Mouse (Mus musculus) C2C12 (cell line): Measurements from ENCODE around the gene Abca7. TPM values are rescaled to one million over a fixed set of nuclear protein-coding genes. Genes with fewer than 3 reads are reported as not detected.

Experiments
- H3K27me3 ChIP-seq: one replicate; pipeline ENCODE4 v1.6.1; 2011; ENCODE audit not compliant: control insufficient read depth, insufficient read depth, insufficient read length
- H3K36me3 ChIP-seq: one replicate; pipeline ENCODE4 v1.6.1; 2011; ENCODE audit not compliant: control insufficient read depth, insufficient read depth
- H3K4me3 ChIP-seq: one replicate; pipeline ENCODE4 v1.5.1; 2011; ENCODE audit warnings: mild to moderate bottlenecking, control low read depth; ENCODE audit not compliant: poor library complexity, insufficient read depth, severe bottlenecking
- H3K79me2 ChIP-seq: one replicate; pipeline ENCODE4 v1.6.1; 2011; ENCODE audit not compliant: control insufficient read depth, insufficient read depth
- H3K79me3 ChIP-seq: one replicate; pipeline ENCODE4 v1.6.1; 2011; ENCODE audit warnings: low read depth, control low read depth
- H3ac ChIP-seq: one replicate; pipeline ENCODE3; 2011; ENCODE audit warnings: low read depth; ENCODE audit not compliant: control insufficient read depth, insufficient read length
- CEBPB ChIP-seq: IDR thresholded peaks from one replicate; pipeline ENCODE4 v1.6.1; 2011; ENCODE audit warnings: low read depth, mild to moderate bottlenecking, control low read depth, moderate library complexity
- CTCF ChIP-seq: IDR thresholded peaks from one replicate; pipeline ENCODE4 v1.5.1; 2011; ENCODE audit not compliant: control insufficient read depth, insufficient read depth, insufficient read length
- FOSL1 ChIP-seq: IDR thresholded peaks from one replicate; pipeline ENCODE4 v1.8.0; 2011; ENCODE audit warnings: mild to moderate bottlenecking, low read length; ENCODE audit not compliant: poor library complexity, insufficient read depth, severe bottlenecking
- MAX ChIP-seq: IDR thresholded peaks from one replicate; pipeline ENCODE4 v1.6.1; 2011; ENCODE audit warnings: mild to moderate bottlenecking, control low read depth
- MYOD1 ChIP-seq: IDR thresholded peaks from one replicate; pipeline ENCODE4 v1.6.1; 2011; ENCODE audit warnings: low read depth; ENCODE audit not compliant: control insufficient read depth, insufficient read length
- MYOG ChIP-seq: IDR thresholded peaks from one replicate; pipeline ENCODE4 v1.6.1; 2011; ENCODE audit not compliant: control insufficient read depth, insufficient read length; ENCODE audit errors: extremely low read depth
- USF1 ChIP-seq: IDR thresholded peaks from one replicate; pipeline ENCODE4 v1.6.1; 2011; ENCODE audit warnings: low read depth, mild to moderate bottlenecking, control low read depth, moderate library complexity
- polyA plus RNA-seq: library from polyadenylated mRNA; unstranded; fragments of >200 nt; fragmentation: generic; extraction: Trizol; gene quantifications from one replicate; pipeline ENCODE4 v1.2.1, GENCODE M21; 2012; ENCODE audit warnings: missing spikeins

Gene Abca7
- polyA plus RNA-seq, 1 experiment, result 10.7 TPM

GRCm38 (mm10) chr10:79976722-79977107, 19.6 kb upstream of the Abca7 start:
- no peak overlapping the region for H3ac ChIP-seq
- peaks cover 42% of the 10 kb centered on the region for H3K36me3 ChIP-seq
- peaks cover 18% of the 10 kb centered on the region for H3K79me3 ChIP-seq
- no peak overlapping the region for H3K4me3 ChIP-seq
- TF ChIP-seq MYOG, result no peak
- TF ChIP-seq MAX, result no peak
- TF ChIP-seq CEBPB, result no peak
- TF ChIP-seq MYOD1, result no peak
- no peak for TF ChIP-seq USF1
- TF ChIP-seq FOSL1, result no peak
- TF ChIP-seq CTCF, result no peak
- H3K79me2 ChIP-seq, result peaks cover 29% of the 10 kb centered on the region
- no peaks in the 10 kb centered on the region for H3K27me3 ChIP-seq

- H3K27me3 ChIP-seq, result no peaks in the 10 kb centered on the region
- peaks cover 23% of the 10 kb centered on the region for H3K79me3 ChIP-seq
- no peak for TF ChIP-seq FOSL1
- no peak for TF ChIP-seq CTCF
- TF ChIP-seq MAX, result no peak
- no peak for TF ChIP-seq MYOG
- no peak for TF ChIP-seq CEBPB
- no peak for TF ChIP-seq USF1
- TF ChIP-seq MYOD1, result no peak
- peaks cover 42% of the 10 kb centered on the region for H3K36me3 ChIP-seq
- H3K4me3 ChIP-seq, result no peak overlapping the region
- H3K79me2 ChIP-seq, result peaks cover 35% of the 10 kb centered on the region
- H3ac ChIP-seq, result no peak overlapping the region
Measured at GRCm38 (mm10) chr10:79977324-79977723, 19.0 kb upstream of the Abca7 start.

DNA sequence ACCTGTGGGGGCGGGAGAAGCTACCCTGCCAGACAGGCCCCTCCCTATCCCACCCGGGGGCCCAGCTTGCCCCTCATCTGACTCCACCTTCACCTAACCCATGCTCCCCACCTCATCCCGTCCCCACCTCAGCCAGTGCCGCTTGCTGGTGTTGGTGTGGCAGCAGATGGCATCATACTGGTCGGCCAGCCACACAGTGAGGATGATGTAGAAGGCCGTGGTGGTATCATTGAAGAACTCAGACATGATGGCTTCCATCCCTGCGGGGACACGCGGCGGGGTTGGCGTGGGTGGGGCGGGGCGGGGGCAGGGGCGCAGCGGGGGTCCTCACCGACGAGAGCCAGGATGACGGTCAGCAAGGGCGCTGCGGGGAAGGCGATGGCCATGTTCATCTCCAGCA, 18.2 kb upstream of the Abca7 start:
- TF ChIP-seq CEBPB (no peak), MYOG (no peak), FOSL1 (no peak), USF1 (no peak), MYOD1 (no peak), CTCF (no peak), MAX (no peak)

DNA sequence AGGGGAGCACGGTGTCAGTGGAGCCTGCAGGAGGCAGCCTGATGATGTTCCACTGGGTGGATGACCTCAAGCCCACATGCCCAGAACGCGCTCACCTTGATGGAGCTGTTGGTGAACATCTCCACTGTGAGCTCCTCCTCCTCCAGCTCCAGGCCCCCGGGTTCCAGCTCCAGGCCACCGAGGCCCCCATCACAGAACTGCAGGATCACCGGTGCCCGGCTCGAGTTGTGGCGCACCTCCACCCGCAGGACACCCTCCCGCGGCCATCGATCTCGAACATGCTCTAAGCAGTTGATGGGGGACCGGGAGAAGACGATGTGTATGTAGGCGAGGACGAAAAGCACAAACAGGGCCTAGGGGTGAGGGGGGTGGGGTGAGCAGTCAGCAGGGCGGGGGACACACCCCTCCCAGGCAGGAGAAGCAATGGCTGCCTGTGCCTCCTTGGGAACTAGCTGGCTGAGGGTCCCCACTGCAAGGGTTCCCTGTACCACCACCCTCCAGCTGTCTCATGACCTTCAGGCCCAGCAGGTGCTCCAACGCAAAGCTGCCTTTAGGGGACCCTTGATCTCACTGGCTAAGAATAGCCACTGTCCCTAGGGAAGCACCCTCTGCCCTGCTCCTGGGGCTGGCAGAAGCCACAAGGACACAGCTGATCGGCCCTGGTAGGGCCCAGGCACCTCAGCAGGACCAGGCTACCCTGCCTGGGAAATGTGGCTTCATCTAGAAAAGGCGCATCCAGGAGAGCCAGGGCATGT, 16.7 kb upstream of the Abca7 start:
- H3K27me3 ChIP-seq, result no peaks in the 10 kb centered on the region
- H3K36me3 ChIP-seq, result peaks cover 42% of the 10 kb centered on the region

More for the DNA sequence above, 18.2 kb upstream of the Abca7 start:
- Histone ChIP-seq H3K36me3 (peaks cover 42% of the 10 kb centered on the region), H3K27me3 (no peaks in the 10 kb centered on the region), H3K79me3 (peaks cover 30% of the 10 kb centered on the region), H3ac (no peak overlapping the region), H3K79me2 (peaks cover 43% of the 10 kb centered on the region), H3K4me3 (no peak overlapping the region)

GRCm38 (mm10) chr10:79983205-79983604, 13.1 kb upstream of the Abca7 start:
- Histone ChIP-seq H3K79me3 (peaks cover 38% of the 10 kb centered on the region), H3K27me3 (no peaks in the 10 kb centered on the region)
- no peak for TF ChIP-seq CTCF
- no peak for TF ChIP-seq CEBPB
- TF ChIP-seq FOSL1, result no peak
- TF ChIP-seq MAX, result no peak
- TF ChIP-seq USF1, result no peak
- no peak for TF ChIP-seq MYOD1
- TF ChIP-seq MYOG, result no peak

More for the DNA sequence above, 16.7 kb upstream of the Abca7 start:
- Histone ChIP-seq H3K79me2 (peaks cover 52% of the 10 kb centered on the region), H3K4me3 (no peak overlapping the region), H3ac (no peak overlapping the region), H3K79me3 (peaks cover 38% of the 10 kb centered on the region)
- TF ChIP-seq FOSL1 (no peak), USF1 (no peak), MAX (no peak), CTCF (no peak), MYOG (no peak), CEBPB (no peak), MYOD1 (no peak)

DNA sequence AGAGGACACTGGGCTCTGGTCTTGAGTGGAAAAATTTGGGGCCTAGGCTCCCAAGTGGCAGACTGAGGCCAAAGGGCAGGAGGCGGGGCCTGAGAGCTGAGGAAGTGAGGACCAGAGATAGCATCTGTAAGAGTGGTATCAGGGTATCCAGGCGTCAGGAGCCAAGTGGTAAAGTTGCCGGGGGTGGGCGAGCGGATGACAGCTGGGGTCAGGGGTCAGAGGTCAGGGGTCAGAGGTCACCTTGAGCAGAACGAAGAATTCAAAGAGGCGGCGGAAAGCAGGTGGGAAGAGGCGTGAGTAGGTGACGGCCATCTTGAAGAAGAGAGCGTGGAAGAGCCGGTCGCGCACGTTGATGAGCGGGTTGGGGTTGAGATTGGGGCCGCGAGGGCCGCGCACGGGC, 12.6 kb upstream of the Abca7 start:
- Histone ChIP-seq H3K79me3 (peaks cover 40% of the 10 kb centered on the region), H3ac (peak overlapping the region; percentile 89), H3K79me2 (peaks cover 58% of the 10 kb centered on the region), H3K36me3 (peaks cover 18% of the 10 kb centered on the region), H3K27me3 (no peaks in the 10 kb centered on the region), H3K4me3 (peak overlapping the region; percentile 96)
- TF ChIP-seq MAX (no peak), CTCF (no peak), MYOG (no peak), CEBPB (no peak), FOSL1 (no peak), USF1 (no peak), MYOD1 (no peak)

More at GRCm38 (mm10) chr10:79983205-79983604, 13.1 kb upstream of the Abca7 start:
- H3K36me3 ChIP-seq, result peaks cover 18% of the 10 kb centered on the region
- peaks cover 54% of the 10 kb centered on the region for H3K79me2 ChIP-seq
- H3ac ChIP-seq, result peak overlapping the region; percentile 89
- peak overlapping the region; percentile 96 for H3K4me3 ChIP-seq
